Mouse (Mus musculus) left cerebral cortex, postnatal 10 days (tissue): Measurements from ENCODE around the gene Erfe. TPM values are rescaled to one million over a fixed set of nuclear protein-coding genes. Genes with fewer than 3 reads are reported as not detected.
A peak's percentile ranks its signal among the peaks of the same experiment; 100 is the strongest.

ENCODE experiments used
- DNase-seq, 2 experiments: peaks; one replicate each; pipeline ENCODE4 v3.0.0; 2021 to 2022; ENCODE audit warnings: low spot score in 2 of 2, mixed read lengths in 1 of 2; ENCODE audit errors: extremely low spot score in 1 of 2
- intact Hi-C: fragments of 180-260 bp; cut with DNase I; formaldehyde crosslinking; loops from one replicate; pipeline ENCODE4 v1.15.1; 2025
- total RNA-seq, 2 experiments: library from RNA; stranded (reverse); gene quantifications; 2 replicates each; pipeline ENCODE4 v1.2.3; 2021

The Erfe gene
- under 1 TPM; 0.39 to 0.41 TPM for total RNA-seq

GRCm38 (mm10) chr1:91366215-91367108, at the start of gene Erfe:
Erfe (plus strand) TSS chr1:91366430.
- DNase-seq: peak in 1 of 2 experiments; percentile 77
- intact Hi-C loops: no loop called here

DNA sequence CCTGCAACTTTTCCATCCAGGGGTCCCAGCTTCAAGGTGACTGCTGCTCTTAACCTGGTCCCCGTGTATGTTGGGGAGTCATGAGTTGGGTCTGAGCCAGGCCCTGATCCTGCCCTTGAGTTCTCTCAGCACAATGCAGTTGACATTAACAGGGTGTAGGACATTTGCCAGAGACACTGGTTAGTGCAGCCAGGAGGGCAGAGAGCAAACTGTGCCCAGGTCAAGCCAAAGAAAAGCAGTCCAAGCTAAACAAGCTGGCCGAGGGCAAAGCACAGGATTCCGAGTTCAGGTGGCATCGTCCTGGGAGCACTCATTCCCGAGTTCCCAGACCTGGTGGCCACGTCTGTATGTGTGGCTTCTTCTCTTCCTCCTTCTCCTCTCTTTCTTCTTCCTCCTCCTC, 48.6 kb upstream of the Erfe start:
- intact Hi-C loops: no loop called here
- DNase-seq: no peak

- intact Hi-C loops: no loop called here
- no peak for DNase-seq
These were observed 44.3 kb upstream of the Erfe start, which contains the start of gene Espnl for GRCm38 (mm10) chr1:91321760-91322438. Espnl (plus strand) TSS chr1:91322075.

- intact Hi-C loops: no loop called here
- DNase-seq: no peak
These were observed 41.6 kb upstream of the Erfe start for GRCm38 (mm10) chr1:91324646-91325045.

DNA sequence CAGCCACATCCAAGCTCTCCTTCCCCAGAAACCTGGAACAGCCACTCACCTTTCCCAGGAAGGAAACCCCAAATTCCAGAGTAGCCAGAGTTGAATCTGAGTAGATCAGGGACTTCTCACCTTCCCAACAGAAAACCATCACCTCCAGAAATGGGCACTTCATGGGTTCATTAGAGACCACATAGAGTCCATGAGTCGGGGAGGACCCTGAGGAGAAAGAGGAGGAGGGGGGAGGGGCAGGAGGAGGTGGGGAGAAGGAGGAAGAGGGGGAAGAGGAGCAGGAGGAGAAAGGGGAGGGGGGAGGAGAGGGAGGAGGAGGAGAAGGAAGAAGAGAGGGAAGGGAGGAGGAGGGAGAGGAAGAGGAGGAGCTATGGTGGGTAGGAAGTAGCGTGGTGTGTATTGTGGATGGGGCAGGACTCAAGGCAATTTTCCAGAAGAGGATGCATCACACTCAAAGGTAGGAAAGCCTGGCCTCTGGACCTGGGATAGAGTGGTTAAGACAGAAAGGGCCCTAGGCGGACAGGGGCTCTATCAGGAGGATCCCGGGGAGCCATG, 40.7 kb upstream of the Erfe start:
- no peak for DNase-seq
- intact Hi-C loops: no loop called here

DNA sequence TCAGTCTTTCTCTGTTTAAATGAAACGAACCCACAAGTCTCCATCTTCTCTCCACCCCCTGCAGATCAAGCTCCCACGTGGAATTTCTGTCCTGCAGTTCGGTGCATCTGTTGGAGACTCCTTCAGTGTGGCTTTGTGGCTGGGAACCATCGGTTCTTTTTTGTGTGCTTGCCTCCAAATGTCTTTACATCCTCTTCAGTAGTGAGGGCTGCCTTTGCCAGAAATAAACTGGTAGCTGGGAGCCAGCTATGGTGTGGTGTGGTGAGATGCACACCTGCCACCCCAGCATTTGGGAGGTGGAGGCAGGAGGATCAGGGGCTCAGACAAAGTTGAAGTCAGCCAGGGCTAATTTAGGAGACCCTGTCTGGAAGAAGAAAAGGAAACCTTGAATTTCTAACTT, 34.1 kb upstream of the Erfe start:
- DNase-seq: no peak
- intact Hi-C loops: no loop called here

DNA sequence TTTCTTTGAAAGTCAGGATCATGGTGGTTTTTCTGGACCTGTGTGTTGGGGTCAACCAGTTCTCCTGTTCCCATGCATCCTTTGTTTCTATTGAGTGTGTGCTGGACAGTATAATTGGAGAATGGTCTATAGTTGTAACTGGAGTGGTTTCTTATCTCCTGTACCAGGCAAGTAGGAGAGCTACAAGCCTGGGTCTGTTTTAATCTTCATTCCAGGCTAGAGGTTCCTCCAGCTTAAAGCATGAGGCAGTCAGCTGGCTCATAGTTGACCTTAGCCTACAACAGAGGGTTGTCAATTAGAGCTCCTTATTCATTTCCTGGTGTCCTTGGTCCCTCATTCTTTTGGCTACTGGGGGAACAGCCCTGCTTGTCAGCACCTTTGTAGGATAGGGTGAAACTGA, 32.6 kb upstream of the Erfe start:
- intact Hi-C loops: no loop called here

DNA sequence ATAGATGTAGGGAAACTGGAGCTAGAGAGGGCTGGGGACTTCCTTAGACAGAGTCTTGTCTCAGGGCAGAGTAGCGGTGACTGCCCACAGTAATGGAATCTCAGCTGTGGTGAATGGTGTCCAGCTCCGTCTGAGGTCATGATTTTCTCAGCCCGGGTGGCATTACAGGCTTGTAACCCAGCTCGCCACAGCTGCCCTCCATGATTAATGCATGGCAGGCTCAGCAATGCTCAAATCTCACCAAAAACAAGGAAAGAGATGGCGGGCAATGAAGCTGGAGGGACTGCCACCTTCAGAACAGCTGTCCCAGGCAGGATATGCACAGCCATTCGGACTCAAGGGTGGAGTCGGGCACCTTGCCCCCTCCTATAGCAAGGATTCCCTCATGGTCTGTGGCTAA, 28.9 kb upstream of the Erfe start:
- DNase-seq: no peak
- intact Hi-C loops: no loop called here

More for the DNA sequence above, 32.6 kb upstream of the Erfe start:
- no peak for DNase-seq

DNA sequence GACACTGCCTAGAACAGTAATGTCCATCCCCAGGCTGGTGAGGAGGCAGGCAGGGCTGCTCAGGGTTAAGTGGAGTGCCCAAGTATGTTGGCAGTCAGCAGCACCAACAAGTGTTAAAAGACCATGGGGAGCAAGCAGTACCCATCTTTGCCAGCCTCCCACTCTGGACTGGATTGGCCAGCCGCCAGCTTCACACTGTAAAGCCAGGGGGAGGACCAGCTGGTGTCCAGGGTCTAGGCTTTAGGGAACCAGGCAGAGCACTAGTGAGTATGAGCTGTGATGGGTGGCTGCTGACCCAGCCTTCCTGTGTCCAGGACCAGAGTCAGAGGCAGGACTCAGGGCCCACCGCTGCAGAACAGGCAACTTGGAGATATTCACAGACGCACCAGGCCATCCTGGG, 22.2 kb upstream of the Erfe start:
- intact Hi-C loops: no loop called here
- DNase-seq: peak in 1 of 2 experiments; percentile 74

DNA sequence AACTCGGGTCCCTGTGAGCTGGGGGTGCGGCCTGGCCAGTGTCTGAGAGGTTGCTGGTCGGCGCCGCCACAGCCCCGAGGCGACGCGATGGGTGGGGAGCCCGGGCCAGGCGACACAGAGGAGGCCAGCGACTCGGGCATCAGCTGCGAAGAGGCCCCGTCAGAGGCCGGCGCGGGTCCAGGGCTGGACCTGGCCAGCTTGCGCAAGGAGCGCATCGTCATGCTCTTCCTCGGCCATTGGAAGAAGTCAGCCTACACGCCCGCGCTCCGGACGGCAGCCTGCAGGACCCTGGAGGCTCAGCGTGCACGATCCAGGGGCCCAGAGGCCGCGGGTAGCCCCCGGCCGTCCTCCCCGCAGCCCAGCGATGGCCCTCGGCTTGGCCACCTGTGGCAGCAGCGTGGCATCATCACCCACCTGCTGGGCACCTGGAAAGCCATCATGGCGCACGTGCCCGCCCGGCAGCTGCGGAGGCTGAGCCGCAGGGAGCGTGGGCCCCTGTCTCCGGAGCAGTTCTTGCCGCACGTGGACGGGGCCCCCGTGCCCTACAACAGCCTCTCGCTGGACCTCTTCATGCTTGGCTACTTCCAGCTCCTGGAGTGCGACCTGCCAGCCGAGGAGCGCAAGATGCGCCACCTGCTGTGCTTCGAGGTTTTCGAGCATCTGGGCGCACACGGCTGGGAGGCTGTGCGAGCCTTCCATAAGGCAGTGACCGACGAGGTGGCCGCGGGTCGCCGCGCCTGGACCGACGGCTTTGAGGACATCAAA, 21.1 kb upstream of the Erfe start:
- no peak for DNase-seq
- intact Hi-C loops: no loop called here

DNA sequence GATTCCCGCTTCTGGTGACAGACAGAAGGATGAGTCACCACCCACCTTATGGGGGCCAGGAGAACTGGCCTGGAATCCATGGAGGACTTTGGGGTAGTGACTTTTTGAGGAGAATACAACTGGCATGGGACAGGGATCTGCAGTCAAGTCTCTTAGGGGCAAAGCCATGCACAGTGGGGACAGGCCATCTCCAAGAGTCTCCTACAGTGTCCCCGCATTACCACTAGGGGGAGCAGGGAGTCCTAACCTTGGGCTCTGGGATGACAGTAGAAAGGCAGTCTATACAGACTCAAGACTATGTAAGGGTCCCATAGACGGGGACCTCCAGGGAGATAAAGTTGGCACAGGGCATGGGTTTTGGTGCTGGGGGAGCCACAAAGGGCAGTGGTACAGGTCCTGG, 19.3 kb upstream of the Erfe start:
- no peak for DNase-seq
- intact Hi-C loops: no loop called here

- DNase-seq: no peak
- intact Hi-C loops: no loop called here
These were observed 15.4 kb upstream of the Erfe start, which contains the start of gene Klhl30 for GRCm38 (mm10) chr1:91350841-91351240. Klhl30 (plus strand) TSS chr1:91351016.

- DNase-seq: no peak
- intact Hi-C loops: no loop called here
These were observed 15.0 kb upstream of the Erfe start for GRCm38 (mm10) chr1:91351249-91351648.

DNA sequence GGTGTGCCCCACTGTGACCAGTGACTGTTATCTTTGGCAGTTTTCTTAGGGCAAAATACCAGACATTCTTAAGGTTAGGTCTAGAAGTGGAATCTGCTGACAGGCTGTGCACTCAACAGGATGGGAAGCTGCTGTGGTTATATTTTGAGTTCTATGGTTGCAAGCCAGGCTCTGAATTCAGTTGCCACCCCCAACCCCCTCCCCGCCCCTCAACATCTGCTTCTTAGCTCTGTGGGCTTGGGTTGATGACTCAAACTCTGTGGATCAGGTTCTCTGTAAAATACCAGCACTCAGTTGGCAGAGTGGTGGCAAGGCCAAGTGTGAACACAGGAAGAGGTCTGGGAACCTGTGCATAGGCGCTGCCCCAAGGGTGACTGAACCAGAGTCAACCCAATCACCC, 14.0 kb upstream of the Erfe start:
- intact Hi-C loops: no loop called here
- DNase-seq: no peak

GRCm38 (mm10) chr1:91356105-91356504, 10.1 kb upstream of the Erfe start:
- intact Hi-C loops: no loop called here
- no peak for DNase-seq

- no peak for DNase-seq
- intact Hi-C loops: no loop called here
These were observed 4.1 kb upstream of the Erfe start for GRCm38 (mm10) chr1:91362113-91362512.

GRCm38 (mm10) chr1:91364822-91365644, 1.2 kb upstream of the Erfe start:
- DNase-seq: no peak
- intact Hi-C loops: no loop called here

GRCm38 (mm10) chr1:91365816-91366214, 415 bp upstream of the Erfe start:
- intact Hi-C loops: no loop called here
- DNase-seq: no peak
